Mouse (Mus musculus) E14TG2a.4 (cell line): Measurements from ENCODE around the gene Cd38.
A peak's percentile ranks its signal among the peaks of the same experiment; 100 is the strongest.

Experiments used
- H3K27me3 ChIP-seq: 2 replicates; pipeline ENCODE4 v1.6.1; 2014; ENCODE audit warnings: low read length, control low read depth; ENCODE audit not compliant: insufficient read depth
- H3K36me3 ChIP-seq: 2 replicates; pipeline ENCODE4 v1.6.1; 2014; ENCODE audit warnings: low read length, control low read depth; ENCODE audit not compliant: insufficient read depth
- H3K4me1 ChIP-seq: replicated peaks from 2 replicates; pipeline ENCODE4 v1.6.1; 2014; ENCODE audit warnings: low read depth, low read length, control low read depth
- H3K4me3 ChIP-seq: replicated peaks from 2 replicates; pipeline ENCODE4 v1.5.1; 2014; ENCODE audit warnings: mild to moderate bottlenecking, low read length
- H3K9me3 ChIP-seq: 2 replicates; pipeline ENCODE4 v1.6.1; 2014; ENCODE audit warnings: low read length, control low read depth
- CTCF ChIP-seq: conservative IDR thresholded peaks from 2 replicates; pipeline ENCODE4 v1.5.1; 2014; ENCODE audit warnings: low read length
- NANOG ChIP-seq: IDR thresholded peaks from 2 replicates; pipeline ENCODE4 v1.6.1; 2014; ENCODE audit warnings: borderline replicate concordance, low read length, mixed read lengths
- POU5F1 ChIP-seq: IDR thresholded peaks from 2 replicates; pipeline ENCODE4 v1.6.1; 2014; ENCODE audit warnings: low read length, borderline replicate concordance

The Cd38 gene

GRCm38 (mm10) chr5:43927729-43928128 lies 59.4 kb downstream of the Cd38 start:
- TF ChIP-seq POU5F1 = no peak
- no peak for TF ChIP-seq CTCF
- no peak for TF ChIP-seq NANOG

GRCm38 (mm10) chr5:43933269-43933668 lies 64.9 kb downstream of the Cd38 start:
- Histone ChIP-seq H3K27me3 (no peaks in the 10 kb centered on the region), H3K9me3 (no peaks in the 10 kb centered on the region), H3K36me3 (no peaks in the 10 kb centered on the region), H3K4me1 (peaks cover 8% of the 10 kb centered on the region), H3K4me3 (no peak overlapping the region)
- no peak for TF ChIP-seq POU5F1
- no peak for TF ChIP-seq NANOG

More at GRCm38 (mm10) chr5:43927729-43928128, 59.4 kb downstream of the Cd38 start:
- no peaks in the 10 kb centered on the region for H3K36me3 ChIP-seq
- no peaks in the 10 kb centered on the region for H3K27me3 ChIP-seq
- H3K4me3 ChIP-seq = no peak overlapping the region
- no peaks in the 10 kb centered on the region for H3K4me1 ChIP-seq
- H3K9me3 ChIP-seq = no peaks in the 10 kb centered on the region

- TF ChIP-seq CTCF (no peak), NANOG (no peak), POU5F1 (no peak)
- Histone ChIP-seq H3K36me3 (no peaks in the 10 kb centered on the region), H3K9me3 (no peaks in the 10 kb centered on the region), H3K4me3 (peak overlapping the region; percentile 67), H3K4me1 (peaks cover 42% of the 10 kb centered on the region), H3K27me3 (no peaks in the 10 kb centered on the region)
These were observed 79.1 kb downstream of the Cd38 start for GRCm38 (mm10) chr5:43947330-43947977.

GRCm38 (mm10) chr5:43948111-43948743 lies 79.9 kb downstream of the Cd38 start:
- Histone ChIP-seq H3K9me3 (no peaks in the 10 kb centered on the region), H3K4me1 (peaks cover 42% of the 10 kb centered on the region), H3K4me3 (peak overlapping the region; percentile 67), H3K27me3 (0 out of 2 replicates have a peak, but pooled peaks cover under 1% of the 10 kb centered on the region), H3K36me3 (no peaks in the 10 kb centered on the region)
- no peak for TF ChIP-seq NANOG
- TF ChIP-seq CTCF = no peak
- no peak for TF ChIP-seq POU5F1

GRCm38 (mm10) chr5:43948748-43949275 lies 80.5 kb downstream of the Cd38 start:
- H3K4me1 ChIP-seq = peaks cover 42% of the 10 kb centered on the region
- 0 out of 2 replicates have a peak, but pooled peaks cover 2% of the 10 kb centered on the region for H3K27me3 ChIP-seq
- peak overlapping the region; percentile 67 for H3K4me3 ChIP-seq
- TF ChIP-seq CTCF (no peak), POU5F1 (no peak), NANOG (no peak)
- no peaks in the 10 kb centered on the region for H3K9me3 ChIP-seq
- no peaks in the 10 kb centered on the region for H3K36me3 ChIP-seq

- Histone ChIP-seq H3K4me3 (no peak overlapping the region), H3K4me1 (peaks cover 16% of the 10 kb centered on the region), H3K9me3 (peaks cover 8% of the 10 kb centered on the region; the same call in 1 of the 2 replicates), H3K36me3 (no peaks in the 10 kb centered on the region), H3K27me3 (0 out of 2 replicates have a peak, but pooled peaks cover 2% of the 10 kb centered on the region)
- TF ChIP-seq NANOG = no peak
- TF ChIP-seq POU5F1 = no peak
- TF ChIP-seq CTCF = no peak
These were observed 84.9 kb downstream of the Cd38 start for GRCm38 (mm10) chr5:43953241-43953640.

- H3K36me3 ChIP-seq = no peaks in the 10 kb centered on the region
- no peaks in the 10 kb centered on the region for H3K4me1 ChIP-seq
- 0 out of 2 replicates have a peak, but pooled peaks cover 2% of the 10 kb centered on the region for H3K27me3 ChIP-seq
- TF ChIP-seq POU5F1 (no peak), NANOG (no peak), CTCF (no peak)
- no peak overlapping the region for H3K4me3 ChIP-seq
- peaks cover 46% of the 10 kb centered on the region for H3K9me3 ChIP-seq
These were observed 91.6 kb downstream of the Cd38 start for GRCm38 (mm10) chr5:43959884-43960440.

- Histone ChIP-seq H3K36me3 (no peaks in the 10 kb centered on the region), H3K27me3 (0 out of 2 replicates have a peak, but pooled peaks cover 10% of the 10 kb centered on the region), H3K4me1 (no peaks in the 10 kb centered on the region), H3K4me3 (no peak overlapping the region), H3K9me3 (peaks cover 51% of the 10 kb centered on the region)
- TF ChIP-seq NANOG = no peak
- TF ChIP-seq CTCF = no peak
- TF ChIP-seq POU5F1 = no peak
These were observed 92.7 kb downstream of the Cd38 start for GRCm38 (mm10) chr5:43961056-43961455.
